Mouse (Mus musculus) kidney, adult 9 months (tissue): ENCODE measurements around the gene Cd19.

Experiments used
- DNase-seq: peaks from one replicate; pipeline ENCODE4 v3.0.0; 2022

The Cd19 gene

GRCm38 (mm10) chr7:126377278-126378158 is 37.2 kb downstream of the Cd19 start, which contains the start of gene Spns1:
Gene Spns1, minus strand, starts transcription at chr7:126377450.
- peak; percentile 99 for DNase-seq

- no peak for DNase-seq
Measured at GRCm38 (mm10) chr7:126376903-126377277, 37.8 kb downstream of the Cd19 start.

GRCm38 (mm10) chr7:126375012-126375411 is 39.7 kb downstream of the Cd19 start:
- DNase-seq, result no peak

GRCm38 (mm10) chr7:126374526-126374925 is 40.2 kb downstream of the Cd19 start:
- DNase-seq, result no peak

- DNase-seq, result no peak
Measured at GRCm38 (mm10) chr7:126373007-126373406, 41.7 kb downstream of the Cd19 start.

- DNase-seq, result no peak
Measured at GRCm38 (mm10) chr7:126369393-126369792, 45.3 kb downstream of the Cd19 start, which contains the start of gene Lat. Gene Lat, minus strand, starts transcription at chr7:126369570.

- DNase-seq, result no peak
Measured at GRCm38 (mm10) chr7:126368367-126368766, 46.3 kb downstream of the Cd19 start.

GRCm38 (mm10) chr7:126367636-126368035 is 47.1 kb downstream of the Cd19 start:
- no peak for DNase-seq

GRCm38 (mm10) chr7:126363038-126363437 is 51.7 kb downstream of the Cd19 start:
- DNase-seq, result no peak

GRCm38 (mm10) chr7:126359049-126359448 is 55.6 kb downstream of the Cd19 start:
- no peak for DNase-seq
